Mouse (Mus musculus) lung, embryonic 14.5 days (tissue): Measurements from ENCODE around the gene Npas3. TPM values are rescaled to one million over a fixed set of nuclear protein-coding genes. Genes with fewer than 3 reads are reported as not detected.

Experiments used
- ATAC-seq: fragments of 200-750 bp; cut with Nextera tagmentation; 2 replicates; pipeline ENCODE4 v1.8.0; 2017; ENCODE audit warnings: mild to moderate bottlenecking, moderate TSS enrichment, moderate library complexity; ENCODE audit not compliant: insufficient read depth
- DNase-seq: peaks from one replicate; pipeline ENCODE4 v3.0.0-alpha.2; 2015
- H3K27ac ChIP-seq: fragments of 300-500 bp; sonication (generic); 2 replicates; pipeline ENCODE4 v1.5.1; 2014; ENCODE audit warnings: low read depth, mild to moderate bottlenecking, moderate library complexity
- H3K27me3 ChIP-seq: fragments of 300-500 bp; sonication (generic); 2 replicates; pipeline ENCODE4 v1.6.1; 2014; ENCODE audit warnings: low read length, control low read depth; ENCODE audit not compliant: insufficient read depth
- H3K36me3 ChIP-seq: fragments of 300-500 bp; sonication (generic); 2 replicates; pipeline ENCODE4 v1.6.1; 2014; ENCODE audit warnings: control low read depth; ENCODE audit not compliant: insufficient read depth
- H3K4me1 ChIP-seq: fragments of 300-500 bp; sonication (generic); 2 replicates; pipeline ENCODE4 v1.6.1; 2014; ENCODE audit warnings: antibody characterized with exemption, control low read depth; ENCODE audit not compliant: insufficient read depth
- H3K4me2 ChIP-seq: fragments of 300-500 bp; sonication (generic); 2 replicates; pipeline ENCODE4 v1.6.1; 2014; ENCODE audit warnings: mild to moderate bottlenecking
- H3K4me3 ChIP-seq: fragments of 300-500 bp; sonication (generic); 2 replicates; pipeline ENCODE4 v1.5.1; 2014; ENCODE audit warnings: low read depth, low read length
- H3K9ac ChIP-seq: fragments of 300-500 bp; sonication (generic); 2 replicates; pipeline ENCODE4 v1.6.1; 2014
- H3K9me3 ChIP-seq: fragments of 300-500 bp; sonication (generic); 2 replicates; pipeline ENCODE4 v1.6.1; 2016; ENCODE audit warnings: low read depth, low read length, control low read depth
- CTCF ChIP-seq: IDR thresholded peaks from 2 replicates; pipeline ENCODE4 v1.5.1; 2016; ENCODE audit warnings: antibody characterized with exemption, low read depth
- WGBS: fragments of 180-500 bp; shearing (Covaris S2); extraction: QIAGEN DNeasy Blood & Tissue Kit; methylation state at CpG from one replicate; pipeline ENCODE4 v1.1.7; 2014; 5-methylcytosine and 5-hydroxymethylcytosine counted together
- polyA plus RNA-seq: library from polyadenylated mRNA; unstranded; fragments of >200 nt; fragmentation: Nextera tagmentation; extraction: Ambion mirVana; gene quantifications from 2 replicates; pipeline ENCODE4 v1.2.1, GENCODE M21; 2014

The Npas3 gene
- polyA plus RNA-seq, 1 experiment from 2014 or later, result 0.62 TPM

GRCm38 (mm10) chr12:53522631-53523030 is 274.2 kb downstream of the Npas3 start:
- ATAC-seq, result no peak
- no peaks in the 10 kb centered on the region for H3K9me3 ChIP-seq
- no peaks in the 10 kb centered on the region for H3K27me3 ChIP-seq
- H3K4me1 ChIP-seq, result no peaks in the 10 kb centered on the region
- H3K9ac ChIP-seq, result no peak overlapping the region
- no peak for TF ChIP-seq CTCF
- H3K4me2 ChIP-seq, result no peak overlapping the region
- no peak overlapping the region for H3K4me3 ChIP-seq
- H3K36me3 ChIP-seq, result no peaks in the 10 kb centered on the region
- no peak overlapping the region for H3K27ac ChIP-seq
- no peak for DNase-seq
- 64% methylated on average over 5 of the region's 5 CpGs for WGBS

- no peak for DNase-seq
- Histone ChIP-seq H3K4me1 (no peaks in the 10 kb centered on the region), H3K36me3 (no peaks in the 10 kb centered on the region), H3K27me3 (no peaks in the 10 kb centered on the region), H3K9ac (no peak overlapping the region), H3K4me2 (no peak overlapping the region), H3K27ac (no peak overlapping the region), H3K4me3 (no peak overlapping the region), H3K9me3 (no peaks in the 10 kb centered on the region)
- TF ChIP-seq CTCF, result no peak
- 89% methylated on average over 3 of the region's 3 CpGs for WGBS
- no peak for ATAC-seq
These were observed 278.6 kb downstream of the Npas3 start for GRCm38 (mm10) chr12:53527046-53527445.

GRCm38 (mm10) chr12:53529345-53529744 is 280.9 kb downstream of the Npas3 start:
- no peak overlapping the region for H3K27ac ChIP-seq
- no peaks in the 10 kb centered on the region for H3K36me3 ChIP-seq
- DNase-seq, result no peak
- H3K27me3 ChIP-seq, result no peaks in the 10 kb centered on the region
- no peak for ATAC-seq
- no peak overlapping the region for H3K4me2 ChIP-seq
- H3K9me3 ChIP-seq, result no peaks in the 10 kb centered on the region
- WGBS, result 92% methylated on average over 2 of the region's 2 CpGs
- no peaks in the 10 kb centered on the region for H3K4me1 ChIP-seq
- no peak overlapping the region for H3K4me3 ChIP-seq
- no peak for TF ChIP-seq CTCF
- H3K9ac ChIP-seq, result no peak overlapping the region

DNA sequence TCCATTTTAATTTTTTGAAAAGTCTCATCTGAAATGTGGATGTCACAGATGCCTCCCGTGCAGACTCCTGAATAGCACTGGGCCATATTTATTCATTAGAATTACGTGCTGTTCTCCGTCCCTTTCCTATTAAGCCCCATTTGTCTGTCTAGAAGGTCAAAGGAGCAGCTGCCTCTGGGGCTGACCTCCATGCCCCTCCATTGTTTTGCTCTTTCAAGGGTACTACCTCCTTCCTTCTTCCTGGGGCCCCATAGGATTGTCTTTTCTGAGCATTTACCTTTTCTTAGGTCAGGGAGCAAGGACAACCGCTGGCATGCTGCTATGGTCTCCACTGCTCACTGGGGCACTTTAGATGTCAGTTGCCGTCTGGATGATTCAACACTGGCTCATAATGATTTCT is 288.3 kb downstream of the Npas3 start:
- H3K9me3 ChIP-seq, result no peaks in the 10 kb centered on the region
- no peak overlapping the region for H3K4me3 ChIP-seq
- ATAC-seq, result no peak
- no peak for DNase-seq
- H3K4me1 ChIP-seq, result no peaks in the 10 kb centered on the region
- WGBS, result 76% methylated on average over 5 of the region's 5 CpGs
- H3K9ac ChIP-seq, result no peak overlapping the region
- no peak for TF ChIP-seq CTCF
- no peak overlapping the region for H3K4me2 ChIP-seq
- no peak overlapping the region for H3K27ac ChIP-seq
- no peaks in the 10 kb centered on the region for H3K36me3 ChIP-seq
- H3K27me3 ChIP-seq, result no peaks in the 10 kb centered on the region

DNA sequence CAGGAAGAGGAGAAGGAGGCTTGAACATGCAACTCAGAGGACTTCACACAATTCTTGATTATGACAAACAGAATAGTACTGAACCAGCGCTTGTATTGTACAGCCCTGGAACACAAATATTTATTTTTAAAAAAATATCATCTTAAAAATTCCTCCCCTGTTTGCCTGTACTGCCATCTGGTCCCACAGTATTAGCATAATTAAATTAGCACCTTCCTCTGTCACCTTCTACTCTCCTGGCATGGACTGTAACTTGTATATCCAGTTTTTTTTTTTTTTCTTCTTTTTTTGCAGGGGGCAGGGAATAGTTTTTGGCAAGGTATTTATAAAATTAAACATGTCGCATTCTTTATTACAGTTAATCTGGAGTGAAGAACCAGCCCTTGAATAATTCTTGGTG is 307.9 kb downstream of the Npas3 start:
- H3K9ac ChIP-seq, result no peak overlapping the region
- TF ChIP-seq CTCF, result no peak
- H3K4me1 ChIP-seq, result no peaks in the 10 kb centered on the region
- no peaks in the 10 kb centered on the region for H3K27me3 ChIP-seq
- no peaks in the 10 kb centered on the region for H3K9me3 ChIP-seq
- H3K36me3 ChIP-seq, result no peaks in the 10 kb centered on the region
- H3K4me3 ChIP-seq, result no peak overlapping the region
- H3K27ac ChIP-seq, result no peak overlapping the region
- no peak overlapping the region for H3K4me2 ChIP-seq
- 73% methylated on average over 2 of the region's 2 CpGs for WGBS
- DNase-seq (no peak), ATAC-seq (no peak)

DNA sequence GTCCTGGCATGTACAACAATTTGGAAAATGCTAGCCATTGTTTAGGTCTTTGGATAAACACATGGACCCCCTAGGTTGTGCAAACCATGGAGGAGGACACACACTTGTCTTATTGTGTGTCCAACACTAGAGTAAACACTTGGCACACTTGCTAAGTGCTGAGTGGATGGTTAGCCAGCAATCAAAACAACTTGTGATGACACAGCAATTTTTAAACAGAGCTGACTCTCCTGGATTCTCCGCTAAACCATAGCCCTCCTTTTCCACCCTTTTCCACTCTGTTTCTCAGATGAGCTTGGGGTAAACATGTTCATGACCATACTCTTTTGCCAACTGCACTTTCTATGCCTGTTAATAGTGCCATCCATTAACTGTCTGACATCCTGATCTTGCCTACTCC is 309.8 kb downstream of the Npas3 start:
- Histone ChIP-seq H3K4me1 (no peaks in the 10 kb centered on the region), H3K9me3 (no peaks in the 10 kb centered on the region), H3K27me3 (no peaks in the 10 kb centered on the region), H3K4me3 (no peak overlapping the region), H3K27ac (no peak overlapping the region), H3K4me2 (no peak overlapping the region), H3K36me3 (no peaks in the 10 kb centered on the region), H3K9ac (no peak overlapping the region)
- ATAC-seq (no peak), DNase-seq (no peak)
- WGBS, result 79% methylated on average over 1 of the region's 1 CpGs
- no peak for TF ChIP-seq CTCF

DNA sequence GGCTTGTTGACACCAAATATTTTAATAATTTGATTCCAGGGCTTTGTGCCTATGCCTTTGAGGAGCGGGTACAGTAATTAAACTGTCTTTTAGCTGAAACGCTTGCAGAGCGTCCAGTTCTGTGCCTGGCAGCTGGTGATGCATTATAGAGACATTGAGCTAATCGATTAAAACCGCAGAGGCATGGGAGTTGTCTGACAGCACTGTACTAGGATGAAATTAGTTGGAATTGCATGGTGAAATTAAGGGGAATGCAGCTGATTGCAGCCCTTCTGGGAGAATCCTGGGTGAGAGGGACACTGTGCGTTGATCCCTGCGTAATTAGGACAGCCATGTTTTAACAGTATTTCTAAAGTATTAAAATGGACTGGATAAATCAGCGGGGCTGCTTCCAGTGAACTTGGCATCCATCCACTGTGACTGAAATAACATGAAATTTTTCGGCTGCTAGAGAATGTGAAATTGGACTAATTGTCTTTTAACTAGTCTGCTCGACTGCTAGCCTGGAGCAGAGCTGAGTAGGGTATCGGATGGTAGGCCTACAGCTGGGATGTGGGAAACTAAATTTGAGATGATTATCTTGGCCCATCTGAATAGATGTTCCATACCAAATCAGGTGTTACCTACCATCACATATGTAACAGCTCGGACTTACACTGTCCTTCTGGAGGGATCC is 318.4 kb downstream of the Npas3 start:
- H3K4me1 ChIP-seq, result no peaks in the 10 kb centered on the region
- no peak overlapping the region for H3K27ac ChIP-seq
- no peak overlapping the region for H3K9ac ChIP-seq
- WGBS, result 66% methylated on average over 12 of the region's 12 CpGs
- H3K4me3 ChIP-seq, result no peak overlapping the region
- TF ChIP-seq CTCF, result no peak
- no peak overlapping the region for H3K4me2 ChIP-seq
- no peaks in the 10 kb centered on the region for H3K36me3 ChIP-seq
- no peak for ATAC-seq
- no peaks in the 10 kb centered on the region for H3K9me3 ChIP-seq
- peak; percentile 52 for DNase-seq
- no peaks in the 10 kb centered on the region for H3K27me3 ChIP-seq
